Mouse (Mus musculus): ENCODE results near the gene Csrnp3. TPM values are rescaled to one million over a fixed set of nuclear protein-coding genes. Genes with fewer than 3 reads are reported as not detected.

Csrnp3 gene
- total RNA-seq, 2 experiments from 2014 or later: 87.9 to 88.0 TPM

DNA sequence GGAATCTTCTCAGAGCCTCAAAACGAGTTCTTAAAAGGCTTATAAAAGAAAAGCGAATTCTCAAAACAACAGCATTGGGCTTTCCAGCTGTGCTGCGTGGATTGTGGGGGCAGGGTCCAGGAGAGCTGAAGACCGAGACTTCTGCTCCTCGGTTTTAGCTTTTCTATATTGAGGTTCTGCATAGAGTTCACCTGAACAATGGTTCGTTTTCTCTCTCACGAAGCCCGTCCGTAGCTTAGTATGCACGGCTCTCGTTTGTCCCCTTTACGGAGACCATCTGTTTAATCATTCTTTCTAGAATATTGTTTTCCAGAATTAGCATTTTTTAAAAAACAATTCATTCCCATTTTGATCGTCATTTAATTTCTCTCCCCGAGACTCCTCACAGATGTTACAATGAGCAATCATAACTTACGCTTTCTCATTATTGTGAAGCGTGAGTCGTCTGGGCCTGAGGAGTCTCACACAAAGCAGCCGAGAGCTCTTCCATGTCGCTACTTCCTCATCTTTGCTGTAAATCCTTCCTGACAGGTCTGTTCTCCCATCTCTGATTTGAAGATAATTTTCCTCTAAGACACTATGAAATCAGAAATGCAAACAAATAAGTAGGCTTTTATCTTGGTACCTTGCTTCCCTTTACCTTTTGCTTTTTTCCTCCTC, 163.6 kb downstream of the Csrnp3 start:
- DNase-seq (ENCODE audit: low spot score in 2 of 2): no peak

DNA sequence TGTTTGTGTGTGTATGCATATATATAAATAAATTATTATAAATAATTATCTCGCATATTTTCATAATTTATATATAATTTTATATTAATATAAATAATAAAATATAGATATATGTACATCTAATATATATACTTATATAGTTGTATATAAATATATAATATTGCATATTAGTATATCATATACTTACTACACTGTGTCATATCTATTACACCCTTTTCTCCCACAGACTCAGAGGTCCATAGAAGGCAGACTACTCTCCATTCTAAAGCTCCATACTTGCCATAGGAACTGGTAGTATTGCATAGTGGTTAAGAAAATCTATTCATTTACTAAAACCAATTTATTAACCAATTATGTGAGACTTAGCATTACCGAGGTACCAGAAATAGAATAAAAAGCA, 164.1 kb downstream of the Csrnp3 start:
- no peak for DNase-seq (ENCODE audit: low spot score in 2 of 2)

DNA sequence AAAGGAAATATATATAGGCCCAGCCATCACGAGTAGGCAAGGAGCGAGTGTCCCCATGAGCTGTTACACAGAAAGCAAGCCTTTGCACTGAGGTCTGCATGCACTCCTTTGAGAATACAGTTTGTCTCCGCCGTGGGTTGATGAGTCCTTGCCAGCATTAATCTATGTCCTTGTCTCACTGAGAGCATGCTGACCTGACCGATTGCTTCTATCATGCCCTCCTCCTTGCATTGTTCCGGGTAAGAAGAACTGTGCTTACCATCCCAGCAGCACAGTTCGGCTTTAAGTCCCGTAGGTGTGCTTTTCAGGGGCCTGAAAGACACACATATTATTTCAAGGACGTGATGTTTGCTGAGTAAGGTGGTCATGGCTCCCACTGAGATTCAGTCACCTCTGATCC, 173.1 kb downstream of the Csrnp3 start:
- no peak for DNase-seq (ENCODE audit: low spot score in 2 of 2)

DNA sequence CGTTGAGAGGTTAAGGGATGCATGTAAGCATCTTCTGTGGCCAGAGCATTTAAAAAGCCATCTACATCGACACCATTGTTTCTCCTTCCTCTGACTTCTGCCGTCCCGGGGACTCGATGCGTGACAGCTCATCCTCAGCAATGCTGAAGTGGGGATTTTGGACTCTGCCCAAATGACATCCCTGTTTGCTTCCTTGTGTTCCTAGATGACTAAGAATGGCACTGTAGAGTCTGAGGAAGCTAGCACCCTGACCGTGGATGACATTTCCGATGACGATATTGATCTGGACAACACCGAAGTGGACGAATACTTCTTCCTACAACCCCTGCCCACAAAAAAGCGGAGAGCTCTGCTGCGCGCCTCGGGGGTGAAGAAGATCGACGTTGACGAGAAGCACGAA, 173.7 kb downstream of the Csrnp3 start:
- no peak for DNase-seq (ENCODE audit: low spot score in 2 of 2)

GRCm38 (mm10) chr2:66023419-66023818, 177.9 kb downstream of the Csrnp3 start:
- DNase-seq (ENCODE audit: low spot score in 2 of 2): no peak

DNA sequence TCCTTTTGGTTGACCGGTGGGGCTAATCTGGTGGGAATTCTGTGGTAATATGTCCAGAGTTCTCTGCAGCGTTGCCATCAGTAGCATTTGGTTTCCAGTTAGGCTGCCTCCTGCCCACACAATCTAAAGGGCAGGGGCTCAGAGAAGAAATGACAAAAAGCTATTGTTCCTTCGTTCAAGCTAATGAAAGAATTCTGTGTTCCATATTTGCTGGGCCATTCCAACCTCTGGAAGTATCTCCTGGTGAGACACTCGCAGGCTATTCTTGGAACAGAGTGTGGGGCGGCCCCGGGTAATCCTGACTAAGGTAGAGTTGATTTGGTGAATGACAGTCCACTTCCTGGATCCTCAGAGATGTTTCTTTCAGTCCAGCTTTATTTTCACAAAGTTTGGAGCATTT, 179.3 kb downstream of the Csrnp3 start:
- DNase-seq (ENCODE audit: low spot score in 2 of 2): no peak

DNA sequence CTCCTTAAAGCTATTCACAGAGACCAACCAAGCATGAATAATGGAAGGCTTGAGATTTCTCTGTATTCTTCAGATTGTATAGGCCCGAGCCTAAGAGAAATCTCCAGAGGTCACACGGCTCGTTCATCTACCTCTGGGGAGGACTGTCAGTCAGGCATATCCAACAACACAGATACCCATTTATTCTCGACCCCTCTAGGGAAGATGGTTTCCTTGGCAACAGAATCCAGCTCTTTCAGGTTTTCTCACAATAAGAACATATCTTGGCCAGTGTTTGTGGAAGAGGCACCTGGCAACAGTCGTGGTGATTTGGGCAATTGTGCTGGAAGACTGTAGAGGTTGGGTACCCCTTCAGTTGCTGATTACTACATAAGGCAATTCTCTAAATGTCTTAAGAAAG, 183.2 kb downstream of the Csrnp3 start:
- no peak for DNase-seq (ENCODE audit: low spot score in 2 of 2)

GRCm38 (mm10) chr2:66034907-66035679, 189.5 kb downstream of the Csrnp3 start:
- peak; percentile 50 to 62 for DNase-seq (ENCODE audit: low spot score in 2 of 2)

- DNase-seq (ENCODE audit: low spot score in 2 of 2): no peak
Observed at GRCm38 (mm10) chr2:66040611-66041010, 195.0 kb downstream of the Csrnp3 start.

DNA sequence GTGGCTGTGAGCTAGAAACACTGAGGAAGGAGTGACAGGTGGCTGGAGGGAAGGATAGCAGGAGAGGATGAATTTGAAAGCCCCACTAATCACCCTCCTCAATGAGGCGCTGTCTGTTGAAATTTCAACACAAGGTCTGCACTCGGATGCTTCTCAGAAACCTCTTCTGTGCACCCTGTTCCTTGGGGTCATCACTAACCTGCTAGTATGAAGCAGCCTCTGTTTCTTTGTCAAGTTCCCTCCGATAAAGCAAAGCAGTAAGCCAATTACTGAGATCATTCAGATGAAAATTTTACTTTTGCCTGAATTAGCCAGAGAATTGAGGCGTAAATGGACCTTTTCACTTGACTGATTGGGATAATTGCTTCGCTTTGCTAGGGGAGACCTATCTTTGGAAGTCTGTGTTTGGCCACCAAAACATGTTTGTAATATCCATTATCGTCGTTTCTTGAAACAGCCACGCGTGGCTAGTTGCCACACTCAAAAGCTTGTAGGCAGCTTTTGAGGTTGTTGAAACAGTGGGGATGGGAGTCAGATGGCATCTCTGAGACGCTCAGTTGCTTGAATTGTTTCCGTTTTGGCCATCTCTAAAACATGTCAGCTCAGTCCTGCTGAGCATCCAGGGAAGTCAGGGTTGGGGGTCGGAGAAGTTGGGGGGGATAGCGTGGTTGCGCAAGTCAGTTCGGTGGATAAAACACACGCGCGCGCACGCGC, 195.8 kb downstream of the Csrnp3 start:
- no peak for DNase-seq (ENCODE audit: low spot score in 2 of 2)

- peak; percentile 50 to 67 for DNase-seq (ENCODE audit: low spot score in 2 of 2)
Observed at GRCm38 (mm10) chr2:66041917-66042419, 196.4 kb downstream of the Csrnp3 start.

DNA sequence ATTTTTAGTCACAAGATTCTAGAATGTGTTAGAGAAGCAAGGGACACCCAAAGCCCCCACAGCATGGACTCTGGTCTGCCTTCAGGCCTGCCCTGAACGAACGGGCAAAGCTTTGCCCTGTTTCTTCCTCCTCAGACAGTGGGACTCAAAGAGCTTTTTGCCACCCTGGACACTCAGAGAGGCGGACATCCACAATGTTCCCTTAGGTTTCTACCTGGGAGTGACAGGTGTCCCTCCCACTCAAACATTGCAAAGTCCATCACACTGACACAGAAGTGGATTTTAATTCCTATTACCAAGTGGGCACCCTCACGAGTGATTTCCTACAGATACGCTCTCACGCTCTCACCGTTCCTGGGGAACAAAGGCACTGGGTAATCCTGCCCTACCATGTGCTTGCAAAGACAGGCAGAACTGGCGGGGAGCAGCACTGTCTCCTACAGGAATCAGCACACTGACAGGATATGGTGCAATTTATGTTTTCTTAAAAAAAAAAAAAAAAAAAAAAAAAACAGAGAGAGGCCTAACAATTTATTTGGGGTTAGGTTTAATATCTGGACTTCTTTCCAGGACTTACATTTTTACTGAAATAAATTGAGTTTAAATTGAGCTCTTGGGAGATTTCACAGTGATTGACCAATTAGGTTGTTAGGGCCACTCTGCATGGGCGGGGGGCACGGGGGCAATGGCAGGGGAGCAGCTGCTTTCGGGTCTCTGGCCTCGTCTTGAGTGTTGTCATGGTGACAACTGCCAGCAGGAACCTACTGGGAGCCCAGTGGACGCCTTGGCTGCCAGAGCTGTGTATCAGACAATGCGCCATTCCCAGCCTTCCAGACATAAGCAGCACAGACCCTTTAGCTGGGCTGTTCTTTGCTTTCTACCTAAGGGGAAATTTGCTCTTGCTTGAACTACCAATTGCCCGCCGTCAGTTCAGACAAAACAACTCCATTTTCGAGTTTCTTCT, 198.2 kb downstream of the Csrnp3 start:
- no peak for DNase-seq (ENCODE audit: low spot score in 2 of 2)

DNA sequence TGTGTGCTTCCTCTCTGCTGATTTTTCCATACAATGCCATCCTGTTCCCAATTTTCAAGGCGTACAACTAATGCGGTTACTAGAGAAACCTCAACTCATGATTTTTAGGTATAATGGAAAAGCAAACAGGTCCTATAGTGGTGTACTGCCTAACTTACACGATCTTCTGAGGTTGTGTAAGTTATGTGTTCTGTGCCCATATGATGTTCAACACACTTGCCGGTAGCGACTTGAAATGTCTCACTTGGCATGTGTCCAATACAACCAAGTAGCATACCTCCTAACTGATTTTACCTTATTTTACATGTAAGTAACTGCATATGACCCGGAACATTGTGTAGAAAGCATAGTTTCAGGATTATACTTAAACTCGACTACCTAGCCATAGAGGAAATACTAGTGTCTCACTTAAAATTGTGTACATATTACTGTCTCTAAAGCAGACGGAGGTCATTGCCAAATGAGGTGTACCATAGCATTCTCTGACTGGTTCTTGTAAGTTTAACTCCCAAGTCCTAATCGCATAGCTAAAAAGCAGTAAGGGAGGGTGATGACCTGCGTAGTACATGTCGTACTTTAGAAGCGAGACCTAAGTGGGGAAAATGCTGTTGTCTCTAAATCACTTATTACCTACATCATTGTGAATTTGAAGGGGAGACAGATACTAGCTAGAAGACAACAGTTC, 199.0 kb downstream of the Csrnp3 start:
- no peak for DNase-seq (ENCODE audit: low spot score in 2 of 2)

- no peak for DNase-seq (ENCODE audit: low spot score in 2 of 2)
Observed at GRCm38 (mm10) chr2:66063291-66063690, 217.7 kb downstream of the Csrnp3 start.

- DNase-seq (ENCODE audit: low spot score in 2 of 2): no peak
Observed at GRCm38 (mm10) chr2:66069454-66069853, 223.9 kb downstream of the Csrnp3 start.

GRCm38 (mm10) chr2:66080731-66081130, 235.2 kb downstream of the Csrnp3 start:
- DNase-seq (ENCODE audit: low spot score in 2 of 2): no peak

All from layer of hippocampus, postnatal 10 days (tissue).